Mouse (Mus musculus) brain, embryonic 14.5 days (tissue): ENCODE measurements at regions not wholly inside any gene's neighbourhood (a gene's known extent, or its start where the extent isn't known, plus 50 kb on each side); places are given as distances from the start of the nearest gene placed in this dataset.

ENCODE experiments used
- CTCF ChIP-seq: fragments of 200-500 bp; IDR thresholded peaks from 2 replicates; pipeline ENCODE4 v1.5.1; 2012; ENCODE audit warnings: inconsistent platforms, mild to moderate bottlenecking, moderate library complexity, borderline replicate concordance; ENCODE audit not compliant: insufficient read depth, insufficient read length; ENCODE audit errors: extremely low read depth
- POLR2A ChIP-seq: fragments of 200-500 bp; IDR thresholded peaks from 2 replicates; pipeline ENCODE4 v1.6.1; 2012; ENCODE audit warnings: mild to moderate bottlenecking, inconsistent platforms, borderline replicate concordance; ENCODE audit not compliant: poor library complexity, insufficient read depth, insufficient read length, severe bottlenecking; ENCODE audit errors: extremely low read depth

- no peak for TF ChIP-seq POLR2A
- TF ChIP-seq CTCF = no peak
Observed at GRCm38 (mm10) chr7:75923951-75924467, 75.9 kb downstream of the Klhl25 start.
